Mouse (Mus musculus): ENCODE measurements around the gene Gcdh. TPM values are rescaled to one million over a fixed set of nuclear protein-coding genes. Genes with fewer than 3 reads are reported as not detected.

The Gcdh gene
- polyA plus RNA-seq, 1 experiment from 2014 or later, result 42.8 TPM

GRCm38 (mm10) chr8:84889141-84889540 is 4.6 kb downstream of the Gcdh start:
- H3K9ac ChIP-seq (ENCODE audit: low read depth, low read length), result no peak overlapping the region
- H3K36me3 ChIP-seq (ENCODE audit: control insufficient read depth, insufficient read depth, low read length), result peaks cover 12% of the 10 kb centered on the region
- H3K4me3 ChIP-seq (ENCODE audit: low read length), result no peak overlapping the region
- no peak for ATAC-seq
- WGBS, result 86% methylated on average over 1 of the region's 1 CpGs
- no peak overlapping the region for H3K27ac ChIP-seq (ENCODE audit: low read depth, low read length)
- H3K4me1 ChIP-seq (ENCODE audit: control insufficient read depth, insufficient read depth, low read depth, low read length), result peaks cover 9% of the 10 kb centered on the region
- H3K27me3 ChIP-seq (replicated peaks; ENCODE audit: control insufficient read depth, insufficient read depth, low read length), result no peaks in the 10 kb centered on the region
- H3K9me3 ChIP-seq (ENCODE audit: control insufficient read depth, low read length), result no peaks in the 10 kb centered on the region
- H3K4me2 ChIP-seq (ENCODE audit: low read length), result no peak overlapping the region

- 95% methylated on average over 3 of the region's 3 CpGs for WGBS
- no peak for ATAC-seq
- Histone ChIP-seq H3K4me2 (ENCODE audit: low read length) (no peak overlapping the region), H3K9ac (ENCODE audit: low read depth, low read length) (no peak overlapping the region), H3K27ac (ENCODE audit: low read depth, low read length) (no peak overlapping the region), H3K9me3 (ENCODE audit: control insufficient read depth, low read length) (no peaks in the 10 kb centered on the region), H3K4me1 (ENCODE audit: control insufficient read depth, insufficient read depth, low read depth, low read length) (peaks cover 6% of the 10 kb centered on the region), H3K36me3 (ENCODE audit: control insufficient read depth, insufficient read depth, low read length) (peaks cover 12% of the 10 kb centered on the region), H3K27me3 (replicated peaks; ENCODE audit: control insufficient read depth, insufficient read depth, low read length) (no peaks in the 10 kb centered on the region), H3K4me3 (ENCODE audit: low read length) (no peak overlapping the region)
Measured at GRCm38 (mm10) chr8:84888280-84888679, 5.4 kb downstream of the Gcdh start.

GRCm38 (mm10) chr8:84884728-84885127 is 9.0 kb downstream of the Gcdh start:
- ATAC-seq, result no peak
- Histone ChIP-seq H3K9me3 (ENCODE audit: control insufficient read depth, low read length) (no peaks in the 10 kb centered on the region), H3K27ac (ENCODE audit: low read depth, low read length) (no peak overlapping the region), H3K36me3 (ENCODE audit: control insufficient read depth, insufficient read depth, low read length) (peaks cover 12% of the 10 kb centered on the region), H3K4me3 (ENCODE audit: low read length) (no peak overlapping the region), H3K27me3 (replicated peaks; ENCODE audit: control insufficient read depth, insufficient read depth, low read length) (no peaks in the 10 kb centered on the region), H3K9ac (ENCODE audit: low read depth, low read length) (no peak overlapping the region), H3K4me2 (ENCODE audit: low read length) (no peak overlapping the region), H3K4me1 (ENCODE audit: control insufficient read depth, insufficient read depth, low read depth, low read length) (no peaks in the 10 kb centered on the region)
- WGBS, result 93% methylated on average over 4 of the region's 4 CpGs

- no peak overlapping the region for H3K27ac ChIP-seq (ENCODE audit: low read depth, low read length)
- no peaks in the 10 kb centered on the region for H3K4me1 ChIP-seq (ENCODE audit: control insufficient read depth, insufficient read depth, low read depth, low read length)
- no peak overlapping the region for H3K9ac ChIP-seq (ENCODE audit: low read depth, low read length)
- H3K4me3 ChIP-seq (ENCODE audit: low read length), result no peak overlapping the region
- WGBS, result 100% methylated on average over 1 of the region's 1 CpGs
- no peaks in the 10 kb centered on the region for H3K9me3 ChIP-seq (ENCODE audit: control insufficient read depth, low read length)
- ATAC-seq, result no peak
- H3K36me3 ChIP-seq (ENCODE audit: control insufficient read depth, insufficient read depth, low read length), result no peaks in the 10 kb centered on the region
- no peak overlapping the region for H3K4me2 ChIP-seq (ENCODE audit: low read length)
- H3K27me3 ChIP-seq (replicated peaks; ENCODE audit: control insufficient read depth, insufficient read depth, low read length), result no peaks in the 10 kb centered on the region
Measured at GRCm38 (mm10) chr8:84878915-84879314, 14.8 kb downstream of the Gcdh start.

GRCm38 (mm10) chr8:84877297-84878035 is 16.3 kb downstream of the Gcdh start:
- 67% methylated on average over 3 of the region's 3 CpGs for WGBS
- Histone ChIP-seq H3K27ac (ENCODE audit: low read depth, low read length) (peak overlapping the region; percentile 30; the same call in 1 of the 2 replicates), H3K4me2 (ENCODE audit: low read length) (no peak overlapping the region), H3K36me3 (ENCODE audit: control insufficient read depth, insufficient read depth, low read length) (no peaks in the 10 kb centered on the region), H3K9me3 (ENCODE audit: control insufficient read depth, low read length) (no peaks in the 10 kb centered on the region), H3K27me3 (replicated peaks; ENCODE audit: control insufficient read depth, insufficient read depth, low read length) (peaks cover 3% of the 10 kb centered on the region; the same call in 1 of the 2 replicates), H3K4me1 (ENCODE audit: control insufficient read depth, insufficient read depth, low read depth, low read length) (peaks cover 5% of the 10 kb centered on the region), H3K9ac (ENCODE audit: low read depth, low read length) (no peak overlapping the region), H3K4me3 (ENCODE audit: low read length) (no peak overlapping the region)
- ATAC-seq, result peak; percentile 80

GRCm38 (mm10) chr8:84874339-84874738 is 19.4 kb downstream of the Gcdh start:
- WGBS, result 90% methylated on average over 3 of the region's 3 CpGs
- Histone ChIP-seq H3K36me3 (ENCODE audit: control insufficient read depth, insufficient read depth, low read length) (no peaks in the 10 kb centered on the region; the same call in 1 of the 2 replicates), H3K9ac (ENCODE audit: low read depth, low read length) (no peak overlapping the region), H3K4me1 (ENCODE audit: control insufficient read depth, insufficient read depth, low read depth, low read length) (peaks cover 13% of the 10 kb centered on the region), H3K4me3 (ENCODE audit: low read length) (no peak overlapping the region), H3K9me3 (ENCODE audit: control insufficient read depth, low read length) (no peaks in the 10 kb centered on the region), H3K27ac (ENCODE audit: low read depth, low read length) (no peak overlapping the region), H3K27me3 (replicated peaks; ENCODE audit: control insufficient read depth, insufficient read depth, low read length) (peaks cover 3% of the 10 kb centered on the region; the same call in 1 of the 2 replicates), H3K4me2 (ENCODE audit: low read length) (no peak overlapping the region)
- ATAC-seq, result no peak

- peaks cover 13% of the 10 kb centered on the region for H3K4me1 ChIP-seq (ENCODE audit: control insufficient read depth, insufficient read depth, low read depth, low read length)
- no peak overlapping the region for H3K9ac ChIP-seq (ENCODE audit: low read depth, low read length)
- ATAC-seq, result no peak
- peaks cover 4% of the 10 kb centered on the region for H3K36me3 ChIP-seq (ENCODE audit: control insufficient read depth, insufficient read depth, low read length)
- no peak overlapping the region for H3K27ac ChIP-seq (ENCODE audit: low read depth, low read length)
- no peaks in the 10 kb centered on the region for H3K9me3 ChIP-seq (ENCODE audit: control insufficient read depth, low read length)
- H3K4me2 ChIP-seq (ENCODE audit: low read length), result peak overlapping the region; percentile 98
- WGBS, result 72% methylated on average over 4 of the region's 4 CpGs
- peak overlapping the region; percentile 56 for H3K4me3 ChIP-seq (ENCODE audit: low read length)
- H3K27me3 ChIP-seq (replicated peaks; ENCODE audit: control insufficient read depth, insufficient read depth, low read length), result peaks cover 3% of the 10 kb centered on the region; the same call in 1 of the 2 replicates
Measured at GRCm38 (mm10) chr8:84873016-84873415, 20.7 kb downstream of the Gcdh start.

- Histone ChIP-seq H3K4me1 (ENCODE audit: control insufficient read depth, insufficient read depth, low read depth, low read length) (peaks cover 13% of the 10 kb centered on the region), H3K27me3 (replicated peaks; ENCODE audit: control insufficient read depth, insufficient read depth, low read length) (peaks cover 3% of the 10 kb centered on the region; the same call in 1 of the 2 replicates), H3K4me3 (ENCODE audit: low read length) (peak overlapping the region; percentile 56), H3K9me3 (ENCODE audit: control insufficient read depth, low read length) (no peaks in the 10 kb centered on the region), H3K36me3 (ENCODE audit: control insufficient read depth, insufficient read depth, low read length) (peaks cover 9% of the 10 kb centered on the region), H3K9ac (ENCODE audit: low read depth, low read length) (peak overlapping the region; percentile 62), H3K27ac (ENCODE audit: low read depth, low read length) (no peak overlapping the region), H3K4me2 (ENCODE audit: low read length) (peak overlapping the region; percentile 98)
- ATAC-seq, result peak; percentile 49
- WGBS, result 3% methylated on average over 51 of the region's 54 CpGs
Measured at GRCm38 (mm10) chr8:84872309-84872965, 21.3 kb downstream of the Gcdh start.

Measured in hindbrain, embryonic 16.5 days (tissue).